Mouse (Mus musculus) ovary, adult 18-20 months (tissue): ENCODE measurements at regions not wholly inside any gene's neighbourhood (a gene's known extent, or its start where the extent isn't known, plus 50 kb on each side); places are given as distances from the start of the nearest gene placed in this dataset.

Experiments used
- DNase-seq: peaks from one replicate; pipeline ENCODE4 v3.0.0; 2022; ENCODE audit warnings: low spot score, mixed read lengths

DNA sequence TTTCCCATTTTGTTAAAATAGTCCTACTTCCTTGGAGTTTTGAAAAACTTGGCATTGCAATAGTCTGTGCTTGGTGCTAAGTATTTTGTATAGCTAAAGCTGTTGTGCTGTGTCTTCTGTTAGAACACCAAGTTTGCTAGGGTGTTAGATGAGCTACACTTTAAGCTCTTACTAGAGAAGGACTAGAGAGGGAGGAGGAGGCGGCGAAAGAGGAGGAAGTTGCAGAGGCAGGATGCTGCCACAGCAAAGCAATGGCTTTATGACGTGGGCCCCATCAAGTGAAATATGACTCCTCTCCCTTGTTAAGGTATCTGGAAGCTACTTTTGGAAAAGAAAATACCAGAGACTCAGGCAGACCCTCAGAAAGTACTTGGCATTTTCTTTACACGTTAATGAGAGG lies 167.8 kb upstream of the Pik3r1 start:
- DNase-seq, result no peak

DNA sequence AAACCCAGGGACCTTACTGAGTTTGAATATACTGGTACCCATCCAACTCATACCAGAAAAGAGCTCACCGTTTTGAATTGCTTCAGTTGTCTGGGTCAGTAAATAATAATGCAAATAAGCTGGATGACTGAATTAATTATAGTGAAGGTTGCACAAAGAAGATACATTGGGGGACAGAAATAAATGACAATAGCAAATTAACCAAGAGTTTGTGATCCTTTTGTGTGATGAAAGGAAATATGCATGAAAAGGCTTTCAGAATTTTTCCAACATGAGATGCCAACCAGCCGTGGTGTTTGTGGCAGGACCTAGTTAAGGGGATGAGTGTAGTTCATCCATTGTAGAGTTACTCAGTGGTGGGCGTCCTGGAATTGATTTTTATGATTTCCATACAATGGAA lies 186.5 kb upstream of the Pik3r1 start:
- DNase-seq, result no peak

DNA sequence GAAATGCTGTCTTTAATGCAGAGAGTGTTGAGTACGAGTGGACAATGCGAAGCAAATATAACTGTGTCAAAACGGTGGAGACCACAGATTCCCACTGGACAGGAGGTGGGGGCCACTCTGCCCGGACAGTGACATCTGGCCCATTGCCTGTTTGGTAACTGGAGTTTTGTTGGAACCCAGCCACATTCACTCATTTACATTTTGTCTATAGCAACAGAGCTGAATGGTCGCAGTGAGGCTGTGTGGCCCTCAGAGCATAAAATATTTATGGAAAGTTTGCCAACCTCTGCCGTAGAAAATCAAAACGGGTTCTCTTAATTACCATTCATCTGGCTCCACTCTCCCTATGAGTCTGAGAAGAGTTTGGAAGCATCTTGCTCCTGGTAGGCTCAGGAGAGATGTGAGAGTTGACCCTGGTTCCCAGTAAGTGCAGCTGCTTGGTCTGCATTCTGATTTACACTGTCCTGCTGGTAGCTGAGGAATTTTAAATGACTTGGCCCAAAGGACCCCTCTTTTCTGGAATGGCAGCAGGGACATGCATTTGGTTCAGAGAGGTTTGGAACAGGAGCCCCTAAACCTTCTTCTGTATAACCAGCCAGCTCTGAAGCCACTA lies 187.9 kb upstream of the Pik3r1 start:
- no peak for DNase-seq

DNA sequence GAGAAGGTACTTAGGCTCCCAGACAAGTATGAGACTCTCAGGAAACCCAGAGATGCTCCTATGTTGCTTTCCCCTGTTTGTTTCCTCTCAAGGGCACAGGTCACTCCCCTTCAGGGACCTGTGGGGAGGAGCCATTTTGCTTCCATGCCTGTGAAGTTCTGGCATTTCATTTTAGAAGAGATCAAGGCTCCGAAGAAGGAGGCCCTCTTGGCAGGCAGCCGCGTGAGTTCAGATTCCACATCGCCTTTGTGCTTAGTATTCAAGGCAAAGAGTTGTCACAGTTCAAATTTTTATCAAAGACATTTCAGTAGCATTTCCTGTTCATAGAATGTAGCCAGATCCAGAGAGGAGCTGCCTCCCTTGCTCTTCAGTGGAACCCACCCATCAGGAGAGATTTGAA lies 189.8 kb upstream of the Pik3r1 start:
- DNase-seq, result no peak

DNA sequence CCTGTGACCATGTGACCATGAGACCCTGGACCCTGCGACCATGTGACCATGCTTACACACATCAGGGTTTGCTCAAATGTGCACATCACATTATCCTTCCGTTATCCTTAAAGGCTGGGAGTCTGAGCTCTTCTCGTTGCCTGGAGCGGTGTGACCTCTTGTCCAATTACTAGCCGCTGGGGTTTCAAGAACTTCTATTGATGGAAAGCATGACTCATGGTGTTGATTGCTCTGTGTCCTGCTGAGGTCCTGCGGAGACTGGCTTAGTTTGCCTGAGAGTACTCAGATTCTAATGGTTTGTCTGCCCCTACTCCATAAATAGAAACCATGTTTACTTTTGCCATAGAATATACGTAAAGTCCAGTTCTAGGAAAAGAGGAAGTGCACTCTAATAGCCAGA lies 197.5 kb upstream of the Pik3r1 start:
- DNase-seq, result no peak

DNA sequence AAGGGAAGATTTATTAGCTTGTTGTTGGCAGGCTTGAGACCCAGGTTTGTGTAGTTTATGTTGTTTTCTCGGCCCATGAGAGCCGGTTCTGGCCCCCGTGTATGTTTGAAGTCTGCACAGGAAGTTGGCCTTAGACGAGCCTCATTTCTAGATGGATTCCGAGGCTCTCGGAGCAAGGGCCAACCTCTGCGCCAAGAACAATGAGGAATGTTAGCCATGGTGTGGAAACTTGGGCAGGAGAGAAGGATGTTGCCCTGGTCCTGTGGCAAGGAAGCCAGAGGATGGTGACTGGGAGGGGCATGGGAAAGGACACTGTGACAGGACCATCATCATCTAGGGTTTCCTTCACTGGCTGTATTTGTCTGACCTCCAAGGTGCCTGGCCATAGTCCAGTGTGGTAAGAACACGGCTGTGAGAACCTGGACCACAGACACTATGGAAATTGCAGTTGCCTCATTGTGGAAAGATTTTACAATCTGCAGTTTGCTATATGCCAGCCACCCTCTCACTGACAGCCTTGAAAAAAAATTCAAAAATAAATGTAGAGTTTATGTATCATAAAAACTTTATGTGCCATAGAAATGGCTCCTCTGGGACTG lies 198.9 kb upstream of the Pik3r1 start:
- DNase-seq, result no peak

DNA sequence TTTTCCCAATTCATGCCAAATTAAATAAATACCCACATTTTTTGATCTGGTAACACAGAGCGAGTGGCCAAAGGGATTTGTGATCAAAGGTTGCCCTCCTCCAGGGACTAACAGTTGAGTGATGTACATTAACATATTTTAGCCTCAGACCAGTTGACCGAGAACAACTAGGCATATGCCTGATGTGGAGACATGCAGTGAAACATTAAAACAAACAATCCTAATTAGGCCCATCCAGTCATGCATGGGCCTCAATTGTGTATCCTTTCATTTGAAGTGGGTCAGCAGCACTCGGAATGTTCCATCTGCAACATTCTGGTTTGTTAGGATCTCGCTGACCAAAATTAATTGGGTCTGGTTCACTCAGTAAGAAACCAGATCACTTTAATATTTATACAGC lies 199.4 kb upstream of the Pik3r1 start:
- DNase-seq, result no peak

DNA sequence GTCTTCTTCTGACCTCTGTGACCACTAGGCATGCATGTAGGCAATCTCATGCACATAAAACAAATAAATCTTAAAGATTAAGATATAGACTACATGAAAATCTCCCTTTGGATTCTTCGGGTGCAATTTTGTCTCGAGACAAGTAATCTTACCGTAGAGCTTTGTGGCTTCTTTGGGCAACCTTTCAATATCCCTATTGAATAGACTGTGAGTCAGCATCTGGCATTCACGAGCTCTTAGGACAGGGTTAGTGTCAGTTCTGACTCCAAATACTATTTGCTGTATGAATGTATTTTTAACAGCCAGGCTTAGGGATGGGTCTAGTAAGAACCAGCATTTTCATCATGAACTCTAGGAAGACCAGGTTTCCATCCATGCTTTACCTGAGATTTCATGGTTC lies 208.7 kb upstream of the Pik3r1 start:
- DNase-seq, result no peak

DNA sequence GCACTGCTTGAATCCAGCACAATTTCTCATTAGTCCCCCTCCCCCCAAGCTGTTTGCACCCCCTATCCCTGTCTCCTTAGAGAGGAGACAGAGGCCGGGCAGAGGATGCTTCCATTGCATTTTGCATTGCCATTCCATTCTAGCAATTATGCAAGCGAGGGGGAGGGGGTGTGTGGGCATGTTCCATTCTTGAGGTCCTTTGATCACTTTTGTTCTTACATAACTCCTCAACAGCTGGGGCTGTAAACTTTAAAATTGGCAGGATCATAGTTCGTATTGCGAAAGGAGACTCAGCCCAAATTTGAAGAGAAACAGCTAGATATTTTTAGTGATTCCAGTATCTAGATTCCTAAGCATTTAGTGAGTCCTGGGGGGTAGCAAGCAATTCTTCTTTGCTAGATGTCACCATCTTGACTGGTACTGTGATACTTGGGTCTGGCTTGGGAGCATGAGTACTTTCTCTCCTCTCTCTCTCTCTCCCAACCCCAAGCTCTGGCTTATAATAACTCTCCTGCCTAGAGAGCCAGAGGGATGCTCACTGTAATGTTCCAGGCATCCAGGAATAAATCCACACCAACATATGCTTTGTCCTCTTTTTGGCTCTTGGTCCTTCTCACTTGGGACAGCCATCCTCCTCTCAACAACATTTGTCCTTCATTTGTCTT lies 212.3 kb upstream of the Pik3r1 start:
- DNase-seq, result no peak

DNA sequence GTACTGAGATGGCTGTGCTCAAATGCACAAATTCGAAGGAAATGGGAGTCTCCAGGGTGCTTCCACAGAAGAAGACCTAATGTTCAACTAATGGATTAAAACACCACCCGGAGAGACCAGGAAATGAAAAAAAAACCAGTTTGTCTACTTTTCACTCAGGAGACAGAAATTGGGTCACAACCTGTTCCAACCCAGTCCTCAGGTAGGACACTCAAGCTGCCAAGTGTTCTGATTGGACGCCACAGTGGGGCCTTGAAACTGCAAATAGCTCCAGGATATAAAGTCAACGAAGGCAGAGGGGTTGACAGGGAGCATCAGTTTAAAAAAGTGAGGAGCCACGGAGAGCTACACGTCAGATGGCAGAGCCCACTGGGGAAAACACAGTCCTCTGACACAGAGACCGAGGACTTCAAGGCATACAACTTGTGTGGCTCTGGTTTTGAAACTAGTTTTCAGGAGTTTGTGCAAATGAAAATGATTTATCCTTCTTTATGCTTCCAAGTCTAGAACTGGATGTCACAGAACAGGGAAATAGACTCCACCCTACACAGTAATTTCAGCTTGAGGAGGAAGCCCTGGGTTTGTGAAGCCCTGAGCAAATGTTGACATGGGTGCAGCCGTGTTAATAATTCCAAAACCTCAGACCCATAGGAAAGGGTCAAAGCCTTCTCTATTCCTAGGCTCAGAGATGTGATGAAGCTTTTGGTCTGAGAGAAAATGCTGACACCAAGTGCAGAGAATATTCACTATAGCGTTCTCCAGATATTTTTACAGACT lies 220.8 kb upstream of the Pik3r1 start:
- no peak for DNase-seq

DNA sequence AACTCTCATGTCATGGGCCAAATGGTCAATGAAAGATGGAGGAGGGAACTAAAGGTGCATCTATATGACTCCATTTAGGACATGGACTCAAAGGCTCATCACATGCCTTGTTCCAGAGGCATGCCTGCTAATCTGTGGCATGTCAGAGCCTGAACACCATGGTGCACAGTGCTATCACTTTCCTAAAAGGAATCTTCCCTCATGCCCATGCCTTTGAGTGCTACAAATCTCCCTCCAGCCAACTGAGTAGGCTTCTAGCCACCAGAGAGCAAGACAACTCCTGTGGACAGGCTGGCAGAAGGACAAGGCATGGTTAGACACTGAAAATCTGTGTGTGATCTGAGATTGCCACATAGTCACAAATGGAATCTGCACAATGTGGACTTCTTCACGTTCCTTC lies 223.7 kb upstream of the Pik3r1 start:
- DNase-seq, result no peak

DNA sequence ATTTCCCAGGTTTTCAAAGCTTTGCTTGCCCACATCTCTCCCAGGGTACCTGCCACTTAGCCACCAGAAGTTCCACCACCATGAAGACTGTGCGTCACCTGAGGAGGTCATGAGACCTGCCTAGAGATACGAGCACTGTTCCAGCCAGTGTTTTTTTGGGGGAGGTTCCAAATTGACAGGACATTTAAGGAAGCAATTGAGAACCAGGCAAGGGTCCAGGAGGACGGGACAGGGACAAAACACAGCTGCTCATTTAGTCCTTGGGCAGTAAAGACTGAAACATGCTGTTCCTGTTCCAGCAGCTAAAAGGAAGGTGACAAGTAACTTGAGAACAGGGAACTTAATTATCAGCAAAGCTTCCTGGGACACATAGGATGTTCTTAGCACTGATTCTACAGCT lies 226.8 kb upstream of the Pik3r1 start:
- no peak for DNase-seq

DNA sequence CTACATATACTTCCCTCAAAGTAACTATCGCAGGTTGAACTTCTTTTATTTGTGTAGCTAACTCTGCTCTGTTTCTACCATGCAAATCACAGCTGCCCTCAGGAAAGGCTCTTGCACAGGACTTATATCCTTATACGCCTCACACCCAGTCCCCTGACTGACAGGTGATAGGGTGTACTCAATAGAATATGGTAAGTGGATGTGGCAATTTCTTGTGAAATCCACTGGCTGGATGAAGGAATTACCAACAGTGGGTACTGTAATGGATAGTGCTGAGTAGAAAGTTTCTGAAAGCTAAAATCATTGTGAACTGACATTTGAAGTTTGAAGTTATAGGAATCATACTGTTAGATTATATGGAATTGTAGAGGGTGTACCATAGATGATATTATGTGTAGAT lies 227.5 kb upstream of the Pik3r1 start:
- DNase-seq, result no peak

DNA sequence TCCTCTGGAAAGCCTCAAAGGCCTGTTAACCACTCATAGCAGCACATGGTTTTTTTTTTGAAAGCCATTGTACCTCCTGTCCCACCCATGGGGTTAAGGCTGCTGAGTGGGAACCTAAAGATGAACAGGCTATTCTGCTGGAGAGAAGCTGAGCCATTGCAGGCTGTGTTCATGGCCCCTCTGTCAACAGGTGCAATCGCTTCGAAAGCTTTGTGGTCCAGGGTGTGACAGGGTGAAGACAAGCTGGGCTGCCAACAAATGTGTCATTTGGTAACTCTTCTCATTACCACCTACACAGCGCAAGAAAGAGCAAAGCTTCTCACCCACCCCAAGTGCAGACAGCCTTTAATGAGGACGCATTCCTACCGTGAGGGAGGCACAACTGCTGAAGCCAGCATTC lies 228.1 kb upstream of the Pik3r1 start:
- DNase-seq, result no peak

DNA sequence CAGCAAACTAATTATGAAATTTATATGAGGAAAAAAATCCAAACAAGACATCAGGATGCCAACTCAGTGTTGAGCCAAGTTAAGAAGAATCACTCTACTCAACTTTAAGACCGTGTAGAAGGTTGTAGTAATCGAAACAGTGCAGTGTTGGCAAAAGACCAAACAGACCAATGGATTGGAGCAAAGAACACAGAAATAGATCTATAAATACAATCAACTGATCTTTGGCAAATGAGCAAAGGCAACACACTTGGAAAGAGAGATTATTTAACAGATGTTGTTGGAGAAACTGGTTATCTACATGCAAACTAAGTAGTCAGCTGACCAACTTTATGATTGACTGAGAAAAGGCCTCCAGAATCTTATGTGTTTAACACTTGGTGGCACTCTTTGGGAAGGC lies 229.4 kb upstream of the Pik3r1 start:
- DNase-seq, result no peak

DNA sequence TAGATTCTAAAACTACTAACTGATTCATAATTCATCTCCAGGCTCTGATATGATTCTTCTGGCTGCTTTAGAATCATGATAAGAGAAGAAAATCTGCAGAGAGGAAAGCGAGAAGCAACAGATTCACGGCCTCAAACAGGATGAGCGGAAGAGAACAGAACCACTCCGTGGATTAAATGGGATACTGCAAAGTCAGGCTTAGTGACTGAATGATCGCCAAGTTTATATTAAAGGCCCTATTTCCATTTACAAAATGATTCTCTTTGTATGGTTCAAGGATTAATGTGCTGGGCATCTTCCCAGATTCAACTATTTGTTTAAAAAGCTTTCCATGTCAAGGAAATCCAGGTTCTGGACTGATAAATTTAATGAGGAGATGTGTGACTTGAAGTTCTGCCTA lies 238.5 kb upstream of the Pik3r1 start:
- no peak for DNase-seq

DNA sequence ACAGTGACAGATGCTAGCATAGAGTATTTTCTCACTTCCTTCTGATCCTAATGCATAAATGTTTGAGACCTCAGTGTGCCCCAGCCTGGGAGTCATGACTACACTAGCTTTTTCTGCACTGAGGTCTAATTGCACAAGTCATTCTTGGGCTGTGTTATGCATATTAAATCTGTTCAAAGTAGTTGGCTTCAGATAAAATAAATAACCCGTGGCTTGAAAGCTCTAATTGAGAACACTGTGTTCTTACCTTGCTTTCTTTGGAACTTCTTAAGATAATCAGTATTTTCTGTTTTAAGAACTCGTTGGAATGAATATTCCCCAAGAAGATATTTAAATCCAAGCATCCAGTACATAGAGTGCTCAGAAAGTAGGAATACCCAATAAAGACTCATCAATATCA lies 243.9 kb upstream of the Pik3r1 start:
- DNase-seq, result no peak

DNA sequence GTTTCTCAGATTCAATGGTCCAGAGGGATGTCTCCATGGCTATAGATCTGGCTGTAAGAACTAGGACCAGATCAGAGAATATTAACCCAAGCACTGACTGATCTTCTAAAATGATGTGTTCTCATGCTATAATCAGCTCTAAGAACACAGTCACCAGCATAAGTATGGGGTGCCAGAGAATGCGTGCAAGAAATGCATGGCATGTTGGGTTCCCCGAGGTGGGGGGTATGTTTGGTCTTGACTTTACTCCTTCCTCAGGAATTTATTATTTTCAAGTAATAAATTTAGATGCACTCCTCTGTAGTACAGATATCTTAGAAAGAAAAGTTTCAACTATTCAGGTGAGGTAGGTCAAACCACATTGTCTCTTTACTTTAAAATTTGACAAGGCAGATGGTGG lies 246.5 kb upstream of the Pik3r1 start:
- no peak for DNase-seq

DNA sequence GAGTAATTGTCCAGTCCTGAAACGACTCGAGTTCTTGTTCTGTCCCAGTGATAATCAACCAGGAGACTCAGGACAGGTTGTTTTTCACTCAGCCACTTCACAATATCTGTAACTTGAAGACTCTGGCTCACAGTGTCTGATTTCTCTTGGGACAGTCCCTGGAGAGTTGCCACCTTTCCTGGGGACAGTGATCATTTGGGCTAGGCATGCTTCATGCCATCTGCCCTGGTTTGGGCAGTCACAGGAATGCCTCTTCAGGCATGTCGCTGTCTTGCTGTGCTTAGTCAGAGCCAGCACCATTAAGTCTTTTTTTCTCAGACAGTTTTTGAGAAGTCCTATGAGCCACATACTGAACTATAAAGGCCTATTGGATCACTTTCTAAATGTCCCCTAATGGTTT lies 246.9 kb upstream of the Pik3r1 start:
- no peak for DNase-seq

DNA sequence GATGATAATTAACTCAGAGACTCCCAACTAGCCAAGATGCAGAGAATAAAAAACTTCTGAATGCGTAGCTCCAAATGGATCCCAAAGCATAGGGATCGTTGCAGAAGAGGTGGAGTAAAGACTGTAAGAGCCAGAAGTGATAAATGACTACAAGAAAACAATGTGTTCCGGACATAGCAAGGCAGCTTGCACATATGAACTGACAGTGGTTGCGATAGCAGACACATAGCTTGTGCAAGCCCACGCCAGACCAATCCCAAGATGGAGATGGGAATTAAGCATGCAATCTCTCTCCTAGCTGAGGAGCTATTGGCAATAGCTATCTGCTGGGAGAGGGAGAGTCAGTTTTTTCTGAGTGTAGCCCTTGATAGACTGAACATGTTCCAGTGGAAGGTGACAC lies 248.5 kb upstream of the Pik3r1 start:
- no peak for DNase-seq

DNA sequence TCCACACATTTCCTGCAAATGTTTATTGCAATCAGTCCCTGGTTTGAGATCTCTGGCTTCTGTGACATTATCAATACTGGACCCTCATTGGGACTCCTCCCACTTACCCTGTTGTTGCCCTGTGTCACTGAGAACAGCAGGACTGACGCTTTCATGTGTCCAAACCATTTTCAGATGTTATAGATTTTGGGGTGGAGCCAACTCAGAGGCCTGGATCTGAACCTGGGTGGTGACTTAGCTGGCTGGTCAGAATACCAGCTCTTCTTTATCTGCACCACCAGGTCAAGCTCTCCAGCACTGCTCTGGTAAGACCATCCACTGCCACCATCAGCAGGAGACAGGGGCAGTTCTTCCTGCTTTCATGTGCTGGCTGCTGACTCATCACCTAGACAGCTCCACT lies 254.3 kb upstream of the Pik3r1 start:
- no peak for DNase-seq

DNA sequence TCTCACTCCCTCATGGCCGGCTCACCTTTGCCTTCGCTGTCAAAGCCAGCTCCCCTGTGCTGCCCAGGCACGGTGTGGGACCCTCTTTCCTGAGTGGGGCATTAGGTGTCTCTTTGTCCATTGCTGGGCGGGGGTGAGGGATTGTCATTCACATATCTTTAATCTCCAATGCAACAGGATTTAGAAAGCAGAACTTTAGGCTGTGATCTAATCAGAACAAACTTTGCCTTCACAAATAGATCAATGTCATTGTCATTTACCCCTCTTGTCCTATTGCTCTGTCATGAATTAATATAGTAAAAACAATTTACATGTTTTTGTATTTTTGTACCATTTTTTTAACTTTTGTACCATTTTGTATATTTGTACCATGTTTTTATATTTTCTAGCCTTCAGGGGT lies 254.7 kb upstream of the Pik3r1 start:
- no peak for DNase-seq

DNA sequence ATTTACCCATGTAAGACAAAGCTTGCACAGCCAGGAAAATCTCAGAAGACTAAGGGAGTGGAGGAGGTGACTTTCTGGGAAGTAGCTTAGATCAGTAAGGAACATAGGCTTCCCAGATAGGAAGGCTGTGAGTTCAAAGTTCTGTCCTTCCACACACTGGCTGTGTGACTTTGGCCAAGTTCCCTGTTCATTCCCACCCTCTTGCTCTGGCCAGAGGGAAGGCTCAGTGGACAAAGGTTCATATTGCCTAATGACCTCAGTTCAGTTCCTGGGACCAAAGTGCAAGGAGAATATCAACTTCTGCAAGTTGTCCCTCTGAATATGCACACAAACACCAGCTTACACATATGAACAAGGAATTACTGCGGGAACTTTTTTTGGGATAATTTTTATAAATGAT lies 255.6 kb upstream of the Pik3r1 start:
- no peak for DNase-seq
